In the genomic region with DNA sequence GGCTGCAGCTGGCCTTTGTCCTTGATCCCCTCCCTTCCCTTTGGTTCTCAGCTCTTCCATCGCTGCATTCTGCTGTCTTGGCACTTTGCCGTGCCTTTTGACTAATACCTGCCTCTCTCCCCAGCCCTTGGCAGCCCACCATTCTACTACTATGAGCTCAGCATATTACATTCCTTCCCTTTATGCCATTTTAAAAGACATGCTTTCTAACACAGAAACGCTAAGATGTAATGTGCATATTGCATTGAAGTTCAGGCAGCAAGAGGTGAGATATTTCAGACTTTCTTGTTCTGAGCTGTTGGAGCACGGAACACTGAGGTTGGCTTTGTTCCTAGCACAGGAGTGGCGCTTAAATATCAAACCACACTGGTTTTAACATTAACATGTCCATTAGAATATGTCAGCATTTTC, we compare ENCODE assay signal across 15 mouse cellular contexts. TPM values are rescaled to one million over a fixed set of nuclear protein-coding genes. Genes with fewer than 3 reads are reported as not detected.
DNase-seq lines count a peak whose midpoint lies in the region; ATAC-seq and TF ChIP-seq lines count a peak whose summit lies in the region.
"Had no signal": no experiment of that assay in that cellular context is flagged by ENCODE, and none has a peak within 500 bp of the region (broad histone marks: within the 10 kb centered on the region; RNA-seq: fewer than 3 reads in every experiment).

No protein-coding gene starts in this region.

- in situ Hi-C loops in Patski (cut with MboI; ENCODE audit: low pct_unique_long_range_greater_than_20kb): loop anchor here (25.0 kb wide), 1 partner anchor 841 kb away; no protein-coding TSS in a partner anchor

- no peaks in the 10 kb centered on the region for H3K27me3 ChIP-seq in Patski
- H3K27me3 ChIP-seq: embryonic facial prominence, embryonic 13.5 days; liver, embryonic 15.5 days; neural tube, embryonic 13.5 days had no signal

- CTCF ChIA-PET in Patski (lab: Charles Lee): interaction anchor here (0.9 to 3.5 kb wide), 7 partner anchors 10 to 128 kb away, joined by 3 to 20 read pairs (median 6); partner anchors contain the start of gene Pkd2

- 0 out of 2 replicates have a peak, but pooled peaks have one; percentile 61 for ATAC-seq in cerebellum, adult (ENCODE audit: insufficient number of reproducible peaks, low FRiP score, low TSS enrichment)
- peak; percentile 69 for ATAC-seq in frontal cortex, adult (ENCODE audit: low TSS enrichment)
- peak; percentile 74 for ATAC-seq in Patski
- ATAC-seq: inflammation-experienced regulatory T-cells, adult 6 months had no signal

- TF ChIP-seq CTCF in Patski (IDR thresholded peaks at IDR 0.05): no peak

- POLR2A ChIA-PET in Patski (lab: Charles Lee): interaction anchor here (2.8 kb wide), 1 partner anchor 11 kb away, joined by 11 read pairs; no protein-coding TSS in a partner anchor

- no peak for DNase-seq in cerebellum, adult 11 months
- no peak for DNase-seq in frontal cortex, postnatal 10 days (ENCODE audit: low spot score in 2 of 2)
- no peak for DNase-seq in Patski (ENCODE audit: low read depth, low spot score)
- peak; percentile 90 for DNase-seq in kidney, adult 9 months
- no peak for DNase-seq in ovary, postnatal 10 days (ENCODE audit: low spot score)
- no peak for DNase-seq in urinary bladder, postnatal 36 days (ENCODE audit: low spot score in 2 of 2)
- DNase-seq: layer of hippocampus, adult 9-11 months; retina, postnatal 1 day had no signal

RNA-seq across cellular contexts. Expression of gene Pkd2, which starts 11.7 kb away (rescaled TPM):
- 123 TPM for polyA plus RNA-seq in Patski (2021)
- polyA plus RNA-seq: G1E had no signal

RNA-seq across cellular contexts. Expression of gene Spp1, which starts 36.1 kb away (rescaled TPM):
- 39,380 TPM for polyA plus RNA-seq in Patski (2021)
- polyA plus RNA-seq: G1E had no signal

RNA-seq across cellular contexts. Expression of gene BC005561, which starts 37.2 kb away (rescaled TPM):
- 5.2 TPM for polyA plus RNA-seq in Patski (2021)
